Comparison of ENCODE assay signal across 38 mouse cellular contexts in genomic region chr8:83990170-83990569, GRCm38 (mm10). TPM values are rescaled to one million over a fixed set of nuclear protein-coding genes. Genes with fewer than 3 reads are reported as not detected.
"Had no signal": no experiment of that assay in that cellular context is flagged by ENCODE, and none has a peak within 500 bp of the region (broad histone marks: within the 10 kb centered on the region; RNA-seq: fewer than 3 reads in every experiment).

No protein-coding gene starts in this region.

- H3K9me3 ChIP-seq: limb, embryonic 10.5 days; limb, embryonic 12.5 days; limb, embryonic 13.5 days; limb, embryonic 15.5 days; liver, embryonic 12.5 days; liver, embryonic 13.5 days; liver, embryonic 15.5 days; lung, embryonic 15.5 days; megakaryocyte, embryonic 14.5 days; midbrain, embryonic 10.5 days; midbrain, embryonic 12.5 days; midbrain, embryonic 13.5 days; neural tube, embryonic 12.5 days; neural tube, embryonic 13.5 days had no signal

- H3K27ac ChIP-seq: limb, embryonic 10.5 days; limb, embryonic 12.5 days; limb, embryonic 13.5 days; limb, embryonic 15.5 days; liver, embryonic 12.5 days; liver, embryonic 13.5 days; liver, embryonic 14.5 days; liver, embryonic 15.5 days; lung, embryonic 15.5 days; midbrain, embryonic 10.5 days; midbrain, embryonic 12.5 days; midbrain, embryonic 13.5 days; neural tube, embryonic 12.5 days; neural tube, embryonic 13.5 days had no signal

- H3K4me2 ChIP-seq: limb, embryonic 12.5 days; limb, embryonic 13.5 days; limb, embryonic 15.5 days; liver, embryonic 11.5 days; liver, embryonic 12.5 days; liver, embryonic 13.5 days; liver, embryonic 15.5 days; lung, embryonic 14.5 days; lung, embryonic 15.5 days; midbrain, embryonic 11.5 days; midbrain, embryonic 12.5 days; midbrain, embryonic 13.5 days; neural tube, embryonic 12.5 days; neural tube, embryonic 13.5 days had no signal

- H3K9ac ChIP-seq: limb, embryonic 12.5 days; limb, embryonic 13.5 days; limb, embryonic 15.5 days; liver, embryonic 12.5 days; liver, embryonic 13.5 days; liver, embryonic 14.5 days; liver, embryonic 15.5 days; liver, postnatal 0 days; lung, embryonic 14.5 days; lung, embryonic 15.5 days; midbrain, embryonic 12.5 days; midbrain, embryonic 13.5 days; neural tube, embryonic 12.5 days; neural tube, embryonic 13.5 days had no signal

- H3K27me3 ChIP-seq: limb, embryonic 12.5 days; limb, embryonic 13.5 days; limb, embryonic 15.5 days; liver, embryonic 12.5 days; liver, embryonic 13.5 days; liver, embryonic 15.5 days; lung, embryonic 15.5 days; megakaryocyte, embryonic 14.5 days; midbrain, embryonic 12.5 days; midbrain, embryonic 13.5 days; neural tube, embryonic 12.5 days; neural tube, embryonic 13.5 days had no signal

- H3K4me1 ChIP-seq: limb, embryonic 12.5 days; limb, embryonic 13.5 days; limb, embryonic 15.5 days; lung, embryonic 15.5 days; midbrain, embryonic 10.5 days; midbrain, embryonic 12.5 days; midbrain, embryonic 13.5 days; neural tube, embryonic 12.5 days; neural tube, embryonic 13.5 days had no signal

- ATAC-seq: liver, embryonic 12.5 days; liver, postnatal 0 days; lung, postnatal 0 days; midbrain, embryonic 13.5 days; midbrain, embryonic 16.5 days had no signal

- H3K4me3 ChIP-seq: limb, embryonic 10.5 days; limb, embryonic 12.5 days; limb, embryonic 13.5 days; limb, embryonic 15.5 days; liver, embryonic 12.5 days; liver, embryonic 13.5 days; liver, embryonic 15.5 days; lung, embryonic 15.5 days; megakaryocyte, embryonic 14.5 days; midbrain, embryonic 10.5 days; midbrain, embryonic 12.5 days; midbrain, embryonic 13.5 days; myocyte; neural tube, embryonic 12.5 days; neural tube, embryonic 13.5 days had no signal

- DNase-seq: left cerebral cortex, postnatal 4 days; liver; liver, embryonic 13.5 days; liver, postnatal 0 days; lung, adult 18-20 months; lung, adult 2 months; lung, embryonic 14.5 days; lung, postnatal 10 days; lung, postnatal 14 days; lung, postnatal 36 days; lung, postnatal 4 days; midbrain, embryonic 14.5 days had no signal

RNA-seq across cellular contexts. Expression of gene 1700067K01Rik, which starts 11.1 kb away (rescaled TPM):
- total RNA-seq: megakaryocyte, adult 5-6 weeks; monocyte, adult 5-6 weeks had no signal
- polyA plus RNA-seq: macrophage had no signal

RNA-seq across cellular contexts. Expression of gene 2210011C24Rik, which starts 21.8 kb away (rescaled TPM):
- total RNA-seq: left cerebral cortex, postnatal 4 days; megakaryocyte progenitor cell, adult 5-6 weeks; megakaryocyte, adult 5-6 weeks; megakaryocyte-erythroid progenitor cell, adult 5-6 weeks; monocyte, adult 5-6 weeks had no signal
- polyA plus RNA-seq: limb, embryonic 10.5 days; limb, embryonic 12.5 days; liver, embryonic 11.5 days; liver, embryonic 12.5 days; liver, embryonic 13.5 days; liver, embryonic 14.5 days; liver, embryonic 15.5 days; midbrain, embryonic 11.5 days; midbrain, embryonic 12.5 days; midbrain, embryonic 14.5 days; neural tube, embryonic 11.5 days; neural tube, embryonic 12.5 days had no signal

RNA-seq across cellular contexts. Expression of gene Palm3, which starts 31.1 kb away (rescaled TPM):
- total RNA-seq: liver, adult 2 months; megakaryocyte progenitor cell, adult 5-6 weeks; megakaryocyte, adult 5-6 weeks; megakaryocyte-erythroid progenitor cell, adult 5-6 weeks had no signal
- polyA plus RNA-seq: liver, adult 2 months had no signal
